Mouse (Mus musculus) MEL (cell line): ENCODE results near the gene Ccdc158.

Experiments
- CTCF ChIP-seq, 3 experiments: IDR thresholded peaks in 2 of 3; conservative IDR thresholded peaks in 1 of 3; 2 replicates each; pipeline ENCODE4 v1.5.1; 2011 to 2012; ENCODE audit warnings: low read length in 3 of 3, low read depth in 2 of 3, mild to moderate bottlenecking in 2 of 3, improper control_type of control experiment in 1 of 3, inconsistent platforms in 1 of 3, mixed read lengths in 1 of 3, moderate library complexity in 1 of 3; ENCODE audit not compliant: control insufficient read depth in 1 of 3, insufficient read depth in 1 of 3, poor library complexity in 1 of 3, severe bottlenecking in 1 of 3
- GATA1 ChIP-seq: IDR thresholded peaks from 2 replicates; pipeline ENCODE4 v1.6.1; 2011; ENCODE audit warnings: low read depth, low read length, improper control_type of control experiment
- MYC ChIP-seq: IDR thresholded peaks from 2 replicates; pipeline ENCODE4 v1.6.1; 2011; ENCODE audit warnings: low read depth, mild to moderate bottlenecking, low read length, improper control_type of control experiment, moderate library complexity
- POLR2A ChIP-seq, 2 experiments: IDR thresholded peaks; 2 replicates each; pipeline ENCODE4 v1.6.1; 2011 to 2012; ENCODE audit warnings: low read length in 2 of 2, mild to moderate bottlenecking in 2 of 2, control low read depth in 1 of 2, improper control_type of control experiment in 1 of 2, low read depth in 1 of 2, moderate library complexity in 1 of 2; ENCODE audit not compliant: control insufficient read depth in 1 of 2, insufficient read depth in 1 of 2, poor library complexity in 1 of 2
- POLR2AphosphoS5 ChIP-seq: IDR thresholded peaks from 2 replicates; pipeline ENCODE4 v1.6.1; 2012; ENCODE audit warnings: low read depth, borderline replicate concordance, mild to moderate bottlenecking, inconsistent platforms, low read length, moderate library complexity, mixed read lengths
- RAD21 ChIP-seq: IDR thresholded peaks from 2 replicates; pipeline ENCODE4 v1.6.1; 2011; ENCODE audit warnings: mild to moderate bottlenecking, low read depth, low read length, improper control_type of control experiment
- SIN3A ChIP-seq: IDR thresholded peaks from 2 replicates; pipeline ENCODE4 v1.6.1; 2012; ENCODE audit warnings: low read length, improper control_type of control experiment, inconsistent platforms
- ZKSCAN1 ChIP-seq: IDR thresholded peaks from 2 replicates; pipeline ENCODE4 v1.6.1; 2012; ENCODE audit warnings: low read depth, mild to moderate bottlenecking, inconsistent platforms, low read length, improper control_type of control experiment, moderate library complexity

DNA sequence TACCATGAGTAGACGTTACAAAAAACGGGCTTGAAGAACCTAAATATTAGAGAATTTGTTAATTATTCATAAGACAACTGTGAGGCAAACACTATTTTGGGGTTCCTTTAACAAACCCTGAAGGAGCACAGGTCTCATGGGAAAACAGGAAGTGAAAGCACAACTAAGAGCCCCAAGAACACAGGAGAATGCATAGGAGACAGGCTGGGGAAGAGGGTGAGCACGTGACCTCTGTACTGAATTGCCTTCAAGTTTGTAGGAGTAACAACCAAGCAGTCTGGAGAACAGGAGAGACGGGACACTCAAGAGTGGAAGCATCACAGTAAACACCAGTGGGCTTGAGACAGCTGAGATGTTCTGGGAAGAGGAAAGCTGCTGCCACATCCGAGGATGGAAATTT is 8.2 kb downstream of the Ccdc158 start:
- TF ChIP-seq POLR2AphosphoS5 (no peak), MYC (no peak), POLR2A (IDR thresholded peaks at IDR 0.05; ENCODE audit: control insufficient read depth in 1 of 2, insufficient read depth in 1 of 2, low read depth in 1 of 2, low read length in 2 of 2, poor library complexity in 1 of 2) (no peak), SIN3A (no peak), CTCF (IDR thresholded peaks at IDR 0.05 in 2 of 3, conservative IDR thresholded peaks at IDR 0.05 in 1 of 3; ENCODE audit: control insufficient read depth in 1 of 3, insufficient read depth in 1 of 3, low read depth in 2 of 3, low read length in 3 of 3, poor library complexity in 1 of 3, severe bottlenecking in 1 of 3) (no peak), GATA1 (no peak), ZKSCAN1 (no peak), RAD21 (no peak)
